Mouse (Mus musculus) ovary, postnatal 36 days (tissue): ENCODE measurements at regions not wholly inside any gene's neighbourhood (a gene's known extent, or its start where the extent isn't known, plus 50 kb on each side); places are given as distances from the start of the nearest gene placed in this dataset.

Experiments
- DNase-seq: peaks from one replicate; pipeline ENCODE4 v3.0.0; 2022; ENCODE audit warnings: low spot score, mixed read lengths

DNA sequence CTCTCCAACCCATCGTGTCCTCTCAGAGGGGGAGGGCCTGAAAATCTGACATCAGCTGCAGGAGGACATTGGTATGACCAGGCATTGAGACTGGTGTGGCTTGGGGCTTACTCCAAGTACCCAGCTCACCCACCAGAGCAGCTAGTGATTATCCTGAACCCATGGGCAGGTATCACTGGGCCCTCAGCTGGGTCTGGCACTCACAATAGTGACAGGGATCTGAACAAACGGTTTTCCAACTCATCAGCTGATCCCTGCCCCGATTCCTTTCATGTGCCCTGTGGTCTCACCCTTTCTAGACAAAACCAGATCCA lies 211.2 kb downstream of the Gm26897 start:
- no peak for DNase-seq

- no peak for DNase-seq
Measured at GRCm38 (mm10) chr5:111946281-111946680, 212.6 kb downstream of the Gm26897 start.

DNA sequence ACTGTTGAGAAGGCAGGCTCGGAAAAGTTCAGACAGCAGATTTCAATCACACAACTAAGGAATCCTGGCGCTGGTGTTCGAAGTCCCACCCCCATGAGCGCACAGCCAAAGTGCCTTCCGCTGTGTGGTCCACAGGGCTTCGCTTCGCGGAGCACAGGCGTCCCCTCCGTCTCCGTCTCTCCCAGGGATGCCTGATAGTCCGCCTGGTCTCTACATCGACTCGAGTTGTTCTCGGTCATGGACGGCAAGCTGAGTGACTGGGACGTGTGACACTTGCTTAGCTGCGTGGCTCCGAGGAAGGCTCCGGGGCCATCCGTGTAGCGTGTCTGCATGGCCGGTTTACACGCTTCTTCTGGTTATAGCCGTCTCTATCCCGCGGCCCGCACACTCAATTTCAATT lies 224.0 kb downstream of the Gm26897 start:
- DNase-seq: no peak

DNA sequence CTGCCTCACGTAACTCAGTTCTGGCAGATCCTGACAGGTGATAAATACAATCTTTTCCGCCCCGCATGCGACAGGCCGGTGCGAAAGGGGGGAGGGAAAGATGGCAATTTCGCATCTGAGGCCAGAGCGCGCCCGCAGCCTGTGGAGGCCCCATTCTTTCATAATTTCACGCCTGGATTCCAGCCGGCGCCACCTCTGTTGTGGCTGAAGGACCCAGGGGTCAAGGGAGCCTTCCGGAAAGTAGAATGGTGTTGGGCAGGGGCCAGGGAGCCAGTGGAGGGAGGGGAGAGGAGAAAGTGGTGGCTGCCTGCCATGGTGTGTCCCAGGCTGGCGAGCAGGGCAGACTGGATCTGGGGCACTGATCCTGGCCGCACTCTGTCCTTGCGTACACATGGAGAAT lies 224.5 kb downstream of the Gm26897 start:
- DNase-seq: peak; percentile 48

- DNase-seq: no peak
Measured at GRCm38 (mm10) chr5:111965311-111965710, 231.6 kb downstream of the Gm26897 start.

GRCm38 (mm10) chr5:111968121-111968520 lies 234.4 kb downstream of the Gm26897 start:
- no peak for DNase-seq

DNA sequence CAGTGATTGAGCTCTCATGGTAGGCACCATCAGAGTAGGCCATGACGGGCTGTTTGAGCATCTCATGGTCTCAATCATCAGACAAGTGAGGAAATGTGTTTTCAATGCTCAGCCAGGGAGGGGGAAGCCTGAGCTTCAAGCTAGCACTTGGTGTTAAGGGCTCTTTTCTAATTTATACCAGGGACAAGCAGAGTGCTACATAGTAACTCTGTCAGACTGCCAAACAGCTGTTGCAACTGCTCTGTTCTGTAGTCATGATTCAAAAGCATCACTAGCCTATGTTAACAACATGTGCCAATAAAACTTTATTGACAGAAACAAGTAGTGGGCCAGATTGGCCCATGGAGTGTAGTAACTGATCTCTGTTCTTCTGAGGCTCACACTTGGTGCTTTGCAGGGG lies 235.0 kb downstream of the Gm26897 start:
- DNase-seq: no peak

GRCm38 (mm10) chr5:111971193-111971592 lies 237.5 kb downstream of the Gm26897 start:
- no peak for DNase-seq

- peak; percentile 18 for DNase-seq
Measured at GRCm38 (mm10) chr5:111971952-111972351, 238.2 kb downstream of the Gm26897 start.

GRCm38 (mm10) chr5:111975686-111976085 lies 242.0 kb downstream of the Gm26897 start:
- DNase-seq: no peak

DNA sequence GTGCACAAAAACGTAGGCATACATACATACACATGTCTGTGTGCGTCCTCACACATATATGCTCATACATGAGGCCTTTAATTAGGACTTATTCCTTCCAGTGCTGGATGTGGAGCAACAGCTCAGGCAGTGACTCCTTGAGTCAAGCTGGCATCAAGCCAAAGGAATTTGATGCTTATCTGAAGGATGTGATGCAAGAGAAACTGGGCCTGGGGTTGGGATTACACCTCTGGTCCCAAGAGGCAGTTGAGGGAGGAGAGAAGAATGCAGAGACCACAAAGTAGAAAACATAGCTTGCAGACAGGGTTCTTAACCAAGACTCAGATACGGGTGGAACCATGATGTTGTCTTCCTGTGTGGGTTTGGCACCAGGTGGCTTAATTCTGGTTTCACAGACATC lies 245.9 kb downstream of the Gm26897 start:
- no peak for DNase-seq

DNA sequence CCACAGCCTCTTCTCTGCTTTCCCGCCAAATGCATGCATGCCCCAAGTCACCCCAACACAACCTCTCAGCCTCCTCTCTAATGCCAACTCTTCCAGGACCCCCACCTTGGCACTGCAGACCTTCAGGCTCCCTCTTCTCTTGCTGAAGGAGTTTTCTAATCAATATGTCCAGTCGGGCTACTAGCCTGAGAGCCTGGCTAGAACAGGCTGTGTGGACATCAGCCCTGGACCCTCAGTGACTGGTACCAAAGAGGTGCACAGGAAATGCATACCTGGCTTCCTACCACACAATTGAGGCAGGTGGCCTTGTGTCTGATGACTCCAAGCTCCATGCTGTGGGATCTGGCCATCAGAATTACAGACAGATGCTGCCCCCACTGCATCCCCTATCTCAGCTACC lies 248.4 kb downstream of the Gm26897 start:
- DNase-seq: no peak

DNA sequence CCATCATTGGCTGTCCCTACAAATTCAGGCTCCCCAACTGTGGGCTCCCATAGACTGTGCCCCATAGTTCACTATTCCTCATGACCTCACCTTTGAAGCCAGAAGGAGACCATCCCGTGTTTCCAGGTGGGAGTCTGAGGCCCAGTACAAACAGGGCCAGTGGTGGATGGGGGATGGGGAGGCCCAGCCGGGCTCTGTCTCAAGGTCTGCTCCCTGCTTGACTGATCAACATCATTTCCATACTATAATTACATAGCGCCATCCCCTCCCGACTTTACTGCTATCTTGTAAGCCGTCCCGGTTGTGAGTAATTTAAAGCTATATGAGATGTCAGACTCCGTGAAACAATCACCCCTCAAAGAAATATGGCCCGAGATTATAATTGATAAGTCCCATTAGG lies 252.3 kb downstream of the Gm26897 start:
- no peak for DNase-seq

- DNase-seq: no peak
Measured at GRCm38 (mm10) chr5:111987036-111987435, 253.3 kb downstream of the Gm26897 start.

DNA sequence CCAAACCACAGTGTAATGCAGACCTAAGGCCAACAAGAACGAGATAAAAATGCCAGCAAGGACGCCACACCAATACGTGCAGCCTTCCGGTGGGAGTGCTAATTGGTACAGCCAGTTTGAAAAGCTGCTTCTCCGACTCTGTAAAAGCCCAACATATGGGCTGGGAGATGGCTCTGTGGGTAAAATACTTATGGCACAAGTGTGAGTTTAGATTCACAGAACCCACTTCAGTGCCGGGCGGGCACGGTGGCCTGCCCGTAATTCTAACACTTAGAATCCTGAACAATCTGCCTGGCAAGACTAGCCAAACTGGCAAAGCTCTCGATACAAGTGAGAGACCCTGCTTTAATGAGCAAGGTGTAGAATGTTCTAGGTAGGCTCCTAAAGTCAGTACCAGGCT lies 258.1 kb downstream of the Gm26897 start:
- no peak for DNase-seq

GRCm38 (mm10) chr5:111993221-111993620 lies 259.1 kb downstream of the Cryba4 start:
- no peak for DNase-seq

GRCm38 (mm10) chr5:111993930-111994329 lies 258.4 kb downstream of the Cryba4 start:
- no peak for DNase-seq

GRCm38 (mm10) chr5:111996806-111997205 lies 255.5 kb downstream of the Cryba4 start:
- DNase-seq: no peak

GRCm38 (mm10) chr5:112001742-112002701 lies 250.3 kb downstream of the Cryba4 start:
- peak; percentile 12 for DNase-seq

GRCm38 (mm10) chr5:112002856-112003660 lies 249.3 kb downstream of the Cryba4 start:
- DNase-seq: no peak

DNA sequence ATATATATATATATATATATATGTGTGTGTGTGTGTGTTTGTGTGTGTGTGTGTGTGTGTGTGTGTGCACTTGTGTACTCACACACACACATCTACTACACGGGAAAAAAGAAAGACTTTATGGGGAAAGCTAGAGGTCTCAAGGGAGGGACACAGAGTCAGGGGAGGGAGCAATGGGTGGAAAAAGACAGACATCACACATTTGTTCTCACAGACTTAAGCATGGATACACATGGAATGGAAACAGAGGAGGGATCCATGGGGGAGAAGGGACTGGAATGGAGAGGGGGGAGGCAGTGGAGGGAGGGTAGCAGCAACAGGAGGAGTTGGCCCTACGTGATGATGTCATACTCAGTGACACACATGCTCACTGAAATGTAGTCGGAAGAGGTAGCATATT lies 248.3 kb downstream of the Cryba4 start:
- DNase-seq: no peak

- DNase-seq: no peak
Measured at GRCm38 (mm10) chr5:112012505-112013164, 239.7 kb downstream of the Cryba4 start.

- DNase-seq: no peak
Measured at GRCm38 (mm10) chr5:112018925-112019324, 233.4 kb downstream of the Cryba4 start.
